Mouse (Mus musculus): Measurements from ENCODE around the gene Zfr2. TPM values are rescaled to one million over a fixed set of nuclear protein-coding genes. Genes with fewer than 3 reads are reported as not detected.

Gene Zfr2
- polyA plus RNA-seq, 1 experiment, result 11.6 TPM

- H3K27me3 ChIP-seq (ENCODE audit: control insufficient read depth, insufficient read depth, low read length), result no peaks in the 10 kb centered on the region
Observed at GRCm38 (mm10) chr10:81236471-81237268, 3.7 kb downstream of the Zfr2 start.

GRCm38 (mm10) chr10:81238618-81239017 is 5.7 kb downstream of the Zfr2 start:
- no peak overlapping the region for H3K27ac ChIP-seq (ENCODE audit: control insufficient read depth, insufficient read depth, low read depth, low read length)
- peaks cover 7% of the 10 kb centered on the region for H3K4me1 ChIP-seq (ENCODE audit: control insufficient read depth, insufficient read depth, low read length)
- no peaks in the 10 kb centered on the region for H3K27me3 ChIP-seq (ENCODE audit: control insufficient read depth, insufficient read depth, low read length)
- TF ChIP-seq CTCF (IDR thresholded peaks at IDR 0.05; ENCODE audit: control insufficient read depth, insufficient read depth, insufficient replicate concordance, low read depth, low read length) (no peak), POLR2A (IDR thresholded peaks at IDR 0.05; ENCODE audit: control insufficient read depth, low read depth, low read length) (no peak)
- no peaks in the 10 kb centered on the region for H3K36me3 ChIP-seq (ENCODE audit: control insufficient read depth, insufficient read depth, low read length)
- H3K4me3 ChIP-seq (ENCODE audit: control insufficient read depth, low read depth, low read length), result no peak overlapping the region

More at GRCm38 (mm10) chr10:81236471-81237268, 3.7 kb downstream of the Zfr2 start:
- peaks cover 15% of the 10 kb centered on the region for H3K4me1 ChIP-seq (ENCODE audit: control insufficient read depth, insufficient read depth, low read length)
- H3K4me3 ChIP-seq (ENCODE audit: control insufficient read depth, low read depth, low read length), result no peak overlapping the region
- H3K27ac ChIP-seq (ENCODE audit: control insufficient read depth, insufficient read depth, low read depth, low read length), result no peak overlapping the region
- no peaks in the 10 kb centered on the region for H3K36me3 ChIP-seq (ENCODE audit: control insufficient read depth, insufficient read depth, low read length)
- no peak for TF ChIP-seq CTCF (IDR thresholded peaks at IDR 0.05; ENCODE audit: control insufficient read depth, insufficient read depth, insufficient replicate concordance, low read depth, low read length)
- no peak for TF ChIP-seq POLR2A (IDR thresholded peaks at IDR 0.05; ENCODE audit: control insufficient read depth, low read depth, low read length)

- no peak overlapping the region for H3K4me3 ChIP-seq (ENCODE audit: control insufficient read depth, low read depth, low read length)
- H3K27ac ChIP-seq (ENCODE audit: control insufficient read depth, insufficient read depth, low read depth, low read length), result no peak overlapping the region
- peaks cover 6% of the 10 kb centered on the region; the same call in 1 of the 2 replicates for H3K4me1 ChIP-seq (ENCODE audit: control insufficient read depth, insufficient read depth, low read length)
- H3K36me3 ChIP-seq (ENCODE audit: control insufficient read depth, insufficient read depth, low read length), result no peaks in the 10 kb centered on the region
- TF ChIP-seq CTCF (IDR thresholded peaks at IDR 0.05; ENCODE audit: control insufficient read depth, insufficient read depth, insufficient replicate concordance, low read depth, low read length) (peak; percentile 40; the same call in 1 of the 2 replicates), POLR2A (IDR thresholded peaks at IDR 0.05; ENCODE audit: control insufficient read depth, low read depth, low read length) (no peak)
- H3K27me3 ChIP-seq (ENCODE audit: control insufficient read depth, insufficient read depth, low read length), result no peaks in the 10 kb centered on the region
Observed at GRCm38 (mm10) chr10:81240876-81241275, 7.9 kb downstream of the Zfr2 start.

GRCm38 (mm10) chr10:81242021-81242420 is 9.1 kb downstream of the Zfr2 start:
- H3K27me3 ChIP-seq (ENCODE audit: control insufficient read depth, insufficient read depth, low read length), result no peaks in the 10 kb centered on the region
- H3K4me1 ChIP-seq (ENCODE audit: control insufficient read depth, insufficient read depth, low read length), result peaks cover 6% of the 10 kb centered on the region; the same call in 1 of the 2 replicates
- no peak overlapping the region for H3K4me3 ChIP-seq (ENCODE audit: control insufficient read depth, low read depth, low read length)
- H3K36me3 ChIP-seq (ENCODE audit: control insufficient read depth, insufficient read depth, low read length), result no peaks in the 10 kb centered on the region
- no peak overlapping the region for H3K27ac ChIP-seq (ENCODE audit: control insufficient read depth, insufficient read depth, low read depth, low read length)
- no peak for TF ChIP-seq POLR2A (IDR thresholded peaks at IDR 0.05; ENCODE audit: control insufficient read depth, low read depth, low read length)
- TF ChIP-seq CTCF (IDR thresholded peaks at IDR 0.05; ENCODE audit: control insufficient read depth, insufficient read depth, insufficient replicate concordance, low read depth, low read length), result no peak

GRCm38 (mm10) chr10:81244146-81244545 is 11.2 kb downstream of the Zfr2 start:
- no peaks in the 10 kb centered on the region for H3K27me3 ChIP-seq (ENCODE audit: control insufficient read depth, insufficient read depth, low read length)
- H3K4me1 ChIP-seq (ENCODE audit: control insufficient read depth, insufficient read depth, low read length), result peaks cover 8% of the 10 kb centered on the region
- H3K27ac ChIP-seq (ENCODE audit: control insufficient read depth, insufficient read depth, low read depth, low read length), result no peak overlapping the region
- H3K4me3 ChIP-seq (ENCODE audit: control insufficient read depth, low read depth, low read length), result no peak overlapping the region
- H3K36me3 ChIP-seq (ENCODE audit: control insufficient read depth, insufficient read depth, low read length), result no peaks in the 10 kb centered on the region
- TF ChIP-seq POLR2A (IDR thresholded peaks at IDR 0.05; ENCODE audit: control insufficient read depth, low read depth, low read length), result no peak
- no peak for TF ChIP-seq CTCF (IDR thresholded peaks at IDR 0.05; ENCODE audit: control insufficient read depth, insufficient read depth, insufficient replicate concordance, low read depth, low read length)

GRCm38 (mm10) chr10:81244595-81244994 is 11.6 kb downstream of the Zfr2 start:
- TF ChIP-seq CTCF (IDR thresholded peaks at IDR 0.05; ENCODE audit: control insufficient read depth, insufficient read depth, insufficient replicate concordance, low read depth, low read length) (peak; percentile 80), POLR2A (IDR thresholded peaks at IDR 0.05; ENCODE audit: control insufficient read depth, low read depth, low read length) (no peak)
- Histone ChIP-seq H3K4me1 (ENCODE audit: control insufficient read depth, insufficient read depth, low read length) (peaks cover 10% of the 10 kb centered on the region), H3K27me3 (ENCODE audit: control insufficient read depth, insufficient read depth, low read length) (no peaks in the 10 kb centered on the region), H3K4me3 (ENCODE audit: control insufficient read depth, low read depth, low read length) (no peak overlapping the region), H3K36me3 (ENCODE audit: control insufficient read depth, insufficient read depth, low read length) (no peaks in the 10 kb centered on the region), H3K27ac (ENCODE audit: control insufficient read depth, insufficient read depth, low read depth, low read length) (no peak overlapping the region)

- H3K27me3 ChIP-seq (ENCODE audit: control insufficient read depth, insufficient read depth, low read length), result no peaks in the 10 kb centered on the region
Observed at GRCm38 (mm10) chr10:81245166-81245565, 12.2 kb downstream of the Zfr2 start.

More at GRCm38 (mm10) chr10:81245166-81245565, 12.2 kb downstream of the Zfr2 start:
- H3K4me1 ChIP-seq (ENCODE audit: control insufficient read depth, insufficient read depth, low read length), result peaks cover 13% of the 10 kb centered on the region
- no peak overlapping the region for H3K27ac ChIP-seq (ENCODE audit: control insufficient read depth, insufficient read depth, low read depth, low read length)
- no peaks in the 10 kb centered on the region for H3K36me3 ChIP-seq (ENCODE audit: control insufficient read depth, insufficient read depth, low read length)
- no peak overlapping the region for H3K4me3 ChIP-seq (ENCODE audit: control insufficient read depth, low read depth, low read length)
- no peak for TF ChIP-seq CTCF (IDR thresholded peaks at IDR 0.05; ENCODE audit: control insufficient read depth, insufficient read depth, insufficient replicate concordance, low read depth, low read length)
- TF ChIP-seq POLR2A (IDR thresholded peaks at IDR 0.05; ENCODE audit: control insufficient read depth, low read depth, low read length), result no peak

Measured in testis, adult 2 months (tissue).